Mouse (Mus musculus) embryonic facial prominence, embryonic 11.5 days (tissue): Measurements from ENCODE around the gene Hexdc. TPM values are rescaled to one million over a fixed set of nuclear protein-coding genes. Genes with fewer than 3 reads are reported as not detected.

Source experiments
- ATAC-seq: fragments of 200-750 bp; cut with Nextera tagmentation; replicated peaks from 2 replicates; pipeline ENCODE4 v1.8.0; 2017; ENCODE audit warnings: low read depth; ENCODE audit not compliant: insufficient number of reproducible peaks, low FRiP score, low TSS enrichment
- DNase-seq: peaks from one replicate; pipeline ENCODE4 v3.0.0-alpha.2; 2015; ENCODE audit warnings: low spot score
- H3K27ac ChIP-seq: fragments of 300-500 bp; sonication (generic); replicated peaks from 2 replicates; pipeline ENCODE4 v1.5.1; 2014; ENCODE audit warnings: mild to moderate bottlenecking, low read depth, low read length, control low read depth
- H3K27me3 ChIP-seq: fragments of 300-500 bp; sonication (generic); 2 replicates; pipeline ENCODE4 v1.6.1; 2014; ENCODE audit warnings: mild to moderate bottlenecking, low read length, moderate library complexity, mixed read lengths; ENCODE audit not compliant: control insufficient read depth, insufficient read depth
- H3K36me3 ChIP-seq: fragments of 300-500 bp; sonication (generic); replicated peaks from 2 replicates; pipeline ENCODE4 v1.6.1; 2014; ENCODE audit warnings: low read depth, mild to moderate bottlenecking, low read length, moderate library complexity, mixed read lengths; ENCODE audit not compliant: control insufficient read depth, insufficient read depth
- H3K4me1 ChIP-seq: fragments of 300-500 bp; sonication (generic); 2 replicates; pipeline ENCODE4 v1.6.1; 2014; ENCODE audit warnings: low read length, mixed read lengths; ENCODE audit not compliant: control insufficient read depth, insufficient read depth
- H3K4me2 ChIP-seq: fragments of 300-500 bp; sonication (generic); 2 replicates; pipeline ENCODE4 v1.6.1; 2014; ENCODE audit warnings: low read depth, mild to moderate bottlenecking, control low read depth, low read length, moderate library complexity
- H3K4me3 ChIP-seq: fragments of 300-500 bp; sonication (generic); 2 replicates; pipeline ENCODE4 v1.5.1; 2014; ENCODE audit warnings: low read depth, low read length, control low read depth
- H3K9ac ChIP-seq: fragments of 300-500 bp; sonication (generic); replicated peaks from 2 replicates; pipeline ENCODE4 v1.6.1; 2014; ENCODE audit warnings: mild to moderate bottlenecking, control low read depth, low read length
- H3K9me3 ChIP-seq: fragments of 300-500 bp; sonication (generic); replicated peaks from 2 replicates; pipeline ENCODE4 v1.6.1; 2016; ENCODE audit warnings: mild to moderate bottlenecking, low read length, inconsistent platforms, mixed read lengths; ENCODE audit not compliant: control insufficient read depth
- WGBS: fragments of 180-500 bp; shearing (Covaris S2); extraction: QIAGEN DNeasy Blood & Tissue Kit; methylation state at CpG from one replicate; pipeline ENCODE4 v1.1.7; 2014; 5-methylcytosine and 5-hydroxymethylcytosine counted together
- polyA plus RNA-seq: library from polyadenylated mRNA; unstranded; fragments of >200 nt; fragmentation: Nextera tagmentation; extraction: Ambion mirVana; gene quantifications from 2 replicates; pipeline ENCODE4 v1.2.1, GENCODE M21; 2014

Hexdc gene
- polyA plus RNA-seq, 1 experiment from 2014 or later = 5.4 TPM

GRCm38 (mm10) chr11:121203859-121204160 lies 423 bp upstream of the Hexdc start:
- H3K27ac ChIP-seq = no peak overlapping the region
- H3K4me1 ChIP-seq = no peaks in the 10 kb centered on the region
- no peaks in the 10 kb centered on the region for H3K27me3 ChIP-seq
- H3K4me2 ChIP-seq = peak overlapping the region; percentile 64
- DNase-seq (no peak), ATAC-seq (no peak)
- 2% methylated on average over 5 of the region's 5 CpGs for WGBS
- H3K9me3 ChIP-seq = no peaks in the 10 kb centered on the region
- H3K36me3 ChIP-seq = no peaks in the 10 kb centered on the region
- peak overlapping the region; percentile 2 for H3K9ac ChIP-seq
- peak overlapping the region; percentile 72 for H3K4me3 ChIP-seq

DNA sequence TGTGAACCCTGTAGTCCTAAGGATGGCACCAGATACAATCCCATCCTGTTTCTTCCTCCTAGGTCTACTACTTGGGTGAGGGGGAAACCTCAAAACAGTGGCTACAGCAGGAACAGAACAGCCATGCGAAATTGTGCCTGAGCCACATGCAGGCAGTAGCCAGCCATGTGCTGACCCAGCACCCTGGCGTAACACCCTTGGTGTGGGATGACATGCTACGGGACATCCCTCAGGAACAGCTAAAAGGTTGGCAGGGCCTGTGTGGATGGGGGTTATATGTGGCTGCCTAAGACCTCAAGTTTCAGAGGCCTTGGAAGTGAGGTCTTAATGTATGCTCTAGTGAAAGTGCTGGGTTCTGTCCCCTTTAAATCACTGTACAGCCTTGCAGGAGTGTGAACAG lies 12.6 kb downstream of the Hexdc start:
- Histone ChIP-seq H3K9ac (no peak overlapping the region), H3K9me3 (no peaks in the 10 kb centered on the region), H3K4me2 (no peak overlapping the region), H3K4me1 (no peaks in the 10 kb centered on the region), H3K36me3 (no peaks in the 10 kb centered on the region; the same call in 1 of the 2 replicates), H3K4me3 (no peak overlapping the region), H3K27ac (no peak overlapping the region), H3K27me3 (no peaks in the 10 kb centered on the region)
- 96% methylated on average over 3 of the region's 3 CpGs for WGBS
- DNase-seq = no peak
- ATAC-seq = no peak

DNA sequence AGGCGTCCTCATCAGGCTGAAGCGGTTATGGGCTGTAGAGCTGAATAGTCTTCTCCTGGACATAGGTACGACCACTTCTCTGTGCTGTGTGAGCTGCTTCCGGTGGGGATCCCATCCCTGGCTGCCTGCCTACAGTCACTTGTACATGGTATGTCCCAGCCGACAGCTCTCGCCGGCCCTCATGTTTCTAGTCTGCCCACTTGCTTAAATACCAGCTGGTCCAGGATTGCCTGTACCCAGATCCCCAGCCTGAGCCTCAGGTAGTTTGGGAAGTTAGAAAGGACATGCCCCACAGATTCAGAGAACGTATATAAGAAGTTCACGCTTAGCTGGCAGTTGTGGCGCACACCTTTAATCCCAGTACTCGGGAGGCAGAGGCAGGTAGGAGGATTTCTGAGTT lies 15.5 kb downstream of the Hexdc start:
- no peaks in the 10 kb centered on the region; the same call in none of the 2 replicates for H3K36me3 ChIP-seq
- no peak overlapping the region for H3K4me2 ChIP-seq
- H3K4me3 ChIP-seq = no peak overlapping the region
- H3K27ac ChIP-seq = no peak overlapping the region
- no peak for ATAC-seq
- no peaks in the 10 kb centered on the region for H3K4me1 ChIP-seq
- H3K9ac ChIP-seq = no peak overlapping the region
- H3K9me3 ChIP-seq = no peaks in the 10 kb centered on the region
- DNase-seq = no peak
- 90% methylated on average over 11 of the region's 11 CpGs for WGBS
- H3K27me3 ChIP-seq = no peaks in the 10 kb centered on the region

- no peaks in the 10 kb centered on the region for H3K9me3 ChIP-seq
- H3K36me3 ChIP-seq = no peaks in the 10 kb centered on the region; the same call in none of the 2 replicates
- no peak overlapping the region for H3K4me3 ChIP-seq
- no peak for DNase-seq
- no peaks in the 10 kb centered on the region for H3K27me3 ChIP-seq
- H3K4me1 ChIP-seq = no peaks in the 10 kb centered on the region
- no peak overlapping the region for H3K9ac ChIP-seq
- 84% methylated on average over 5 of the region's 5 CpGs for WGBS
- ATAC-seq = no peak
- H3K4me2 ChIP-seq = no peak overlapping the region
- no peak overlapping the region for H3K27ac ChIP-seq
Measured at GRCm38 (mm10) chr11:121220771-121221170, 16.5 kb downstream of the Hexdc start.

- ATAC-seq = no peak
- no peaks in the 10 kb centered on the region for H3K9me3 ChIP-seq
- H3K9ac ChIP-seq = no peak overlapping the region
- no peak overlapping the region for H3K4me2 ChIP-seq
- no peak overlapping the region for H3K4me3 ChIP-seq
- H3K27ac ChIP-seq = no peak overlapping the region
- DNase-seq = no peak
- H3K36me3 ChIP-seq = no peaks in the 10 kb centered on the region; the same call in none of the 2 replicates
- H3K27me3 ChIP-seq = no peaks in the 10 kb centered on the region
- H3K4me1 ChIP-seq = no peaks in the 10 kb centered on the region
- WGBS = 89% methylated on average over 6 of the region's 6 CpGs
Measured at GRCm38 (mm10) chr11:121221321-121222010, 17.2 kb downstream of the Hexdc start.

GRCm38 (mm10) chr11:121228129-121229017 lies 24.1 kb downstream of the Hexdc start:
- 33% methylated on average over 21 of the region's 21 CpGs for whole genome bisulfite sequencing
- no peaks in the 10 kb centered on the region for H3K27me3 ChIP-seq
- peak overlapping the region; percentile 61 for H3K4me3 ChIP-seq
- DNase-seq = no peak
- peak overlapping the region; percentile 64 for H3K4me2 ChIP-seq
- ATAC-seq = no peak; the same call in 1 of the 2 replicates
- H3K27ac ChIP-seq = no peak overlapping the region
- H3K9me3 ChIP-seq = no peaks in the 10 kb centered on the region
- H3K4me1 ChIP-seq = no peaks in the 10 kb centered on the region; the same call in 1 of the 2 replicates
- peak overlapping the region; percentile 68 for H3K9ac ChIP-seq
- H3K36me3 ChIP-seq = no peaks in the 10 kb centered on the region; the same call in 1 of the 2 replicates

DNA sequence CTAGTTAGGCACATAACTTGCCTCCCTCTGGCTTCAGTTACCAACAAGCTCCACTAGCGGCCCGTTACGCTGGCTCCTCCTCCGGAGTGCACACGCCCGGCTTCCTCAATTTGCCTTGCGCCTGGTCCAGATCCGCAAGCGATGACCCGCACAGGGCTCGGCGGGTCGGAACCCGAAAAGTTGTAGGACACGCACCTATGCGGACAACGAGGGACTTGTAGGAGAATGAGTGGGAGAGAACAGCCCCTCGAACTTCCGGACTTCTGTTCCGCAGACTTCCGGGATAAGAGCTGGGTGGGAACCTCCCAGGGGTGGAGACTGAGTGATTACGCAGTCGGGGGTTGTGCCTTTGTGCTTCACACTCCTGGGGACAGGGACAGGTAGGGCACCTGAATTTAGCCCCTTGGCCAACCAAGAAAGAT lies 24.8 kb downstream of the Hexdc start, which contains the start of gene Cybc1:
Gene Cybc1 (minus strand): TSS at position 305 of the 422 bp plus-strand sequence.
- peak; percentile 87 for ATAC-seq
- H3K27me3 ChIP-seq = no peaks in the 10 kb centered on the region
- H3K9me3 ChIP-seq = no peaks in the 10 kb centered on the region
- H3K4me1 ChIP-seq = no peaks in the 10 kb centered on the region; the same call in 1 of the 2 replicates
- H3K36me3 ChIP-seq = no peaks in the 10 kb centered on the region; the same call in 1 of the 2 replicates
- DNase-seq = peak; percentile 83
- peak within 1 kb of the TSS; percentile 61 for H3K4me3 ChIP-seq
- WGBS = under 1% methylated on average over 23 of the region's 23 CpGs
- H3K4me2 ChIP-seq = peak within 1 kb of the TSS; percentile 64
- H3K27ac ChIP-seq = no peak within 1 kb of the TSS
- peak within 1 kb of the TSS; percentile 68 for H3K9ac ChIP-seq

DNA sequence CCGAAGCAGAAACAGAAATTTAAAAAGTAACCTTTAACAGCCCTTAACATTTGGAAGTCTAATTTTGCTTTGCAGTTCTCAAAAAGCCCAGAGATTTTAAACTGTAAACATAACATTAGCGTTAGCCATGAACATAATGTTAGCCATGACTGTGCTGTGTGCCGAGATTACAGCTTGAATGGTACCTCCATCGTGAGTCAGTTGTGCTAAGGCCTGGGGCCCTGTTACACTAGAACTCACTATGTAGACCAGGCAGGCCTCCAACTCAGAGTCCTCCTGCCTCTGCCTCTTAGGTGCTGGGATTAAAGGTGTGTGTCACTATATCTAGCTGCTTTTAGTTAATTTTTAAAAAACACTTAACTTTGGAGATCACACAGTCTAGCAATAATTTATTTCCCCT lies 27.0 kb downstream of the Hexdc start:
- no peak overlapping the region for H3K4me2 ChIP-seq
- ATAC-seq (no peak), DNase-seq (no peak)
- H3K27me3 ChIP-seq = no peaks in the 10 kb centered on the region
- no peak overlapping the region for H3K27ac ChIP-seq
- H3K9me3 ChIP-seq = no peaks in the 10 kb centered on the region
- 74% methylated on average over 4 of the region's 4 CpGs for WGBS
- no peaks in the 10 kb centered on the region for H3K36me3 ChIP-seq
- no peaks in the 10 kb centered on the region; the same call in 1 of the 2 replicates for H3K4me1 ChIP-seq
- no peak overlapping the region for H3K4me3 ChIP-seq
- no peak overlapping the region for H3K9ac ChIP-seq
